In the genomic region with DNA sequence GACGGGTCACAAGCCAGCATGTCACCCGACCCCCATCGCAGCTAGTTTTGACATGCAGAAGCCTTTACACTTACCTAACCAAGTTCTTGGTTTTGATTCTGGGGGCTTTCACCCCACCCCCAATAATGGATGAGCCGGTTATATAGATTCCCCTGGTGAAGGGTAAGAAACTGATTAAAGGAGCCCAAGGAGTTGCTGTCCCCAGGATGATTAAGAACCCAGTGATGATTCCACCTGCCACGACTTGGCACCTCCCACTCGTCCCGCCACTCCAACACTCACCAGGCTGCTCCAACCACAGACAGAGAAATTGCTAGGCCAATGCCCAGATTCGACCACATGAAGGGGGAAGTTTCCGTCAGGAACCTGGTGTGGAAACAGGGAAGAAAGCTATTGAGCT, we compare ENCODE assay signal across 8 mouse cellular contexts. TPM values are rescaled to one million over a fixed set of nuclear protein-coding genes. Genes with fewer than 3 reads are reported as not detected.
A peak's percentile ranks its signal among the peaks of the same experiment; 100 is the strongest.
DNase-seq lines count a peak whose midpoint lies in the region; ATAC-seq and TF ChIP-seq lines count a peak whose summit lies in the region.

No protein-coding gene starts in this region.

- TF ChIP-seq EP300 in CH12.LX (IDR thresholded peaks at IDR 0.05; ENCODE audit: low read length): no peak
- no peak for TF ChIP-seq EP300 in liver, postnatal 0 days (IDR thresholded peaks at IDR 0.05; ENCODE audit: low read depth)

- peak overlapping the region; percentile 76 for H3K4me2 ChIP-seq in heart, embryonic 11.5 days
- peak overlapping the region; percentile 89 for H3K4me2 ChIP-seq in CH12.LX (ENCODE audit: insufficient read depth, low read depth, poor library complexity, severe bottlenecking)
- peak overlapping the region; percentile 95 for H3K4me2 ChIP-seq in forebrain, embryonic 16.5 days (ENCODE audit: low read length)
- peak overlapping the region; percentile 93 for H3K4me2 ChIP-seq in liver, postnatal 0 days (ENCODE audit: low read depth, low read length)

- H3K36me3 ChIP-seq in heart, embryonic 11.5 days (ENCODE audit: control insufficient read depth, insufficient read depth, low read length): peaks cover 12% of the 10 kb centered on the region
- H3K36me3 ChIP-seq in CH12.LX (replicated peaks in 1 of 2; ENCODE audit: control insufficient read depth in 1 of 2, insufficient read depth in 1 of 2, low read length in 1 of 2): peaks cover 38 to 77% of the 10 kb centered on the region in 2 experiments
- H3K36me3 ChIP-seq in forebrain, embryonic 16.5 days (ENCODE audit: control insufficient read depth, insufficient read depth): peaks cover 11% of the 10 kb centered on the region
- peaks cover 35% of the 10 kb centered on the region for H3K36me3 ChIP-seq in liver, postnatal 0 days (replicated peaks; ENCODE audit: insufficient read depth, low read length)

- peaks cover 17% of the 10 kb centered on the region for H3K79me2 ChIP-seq in CH12.LX (replicated peaks; ENCODE audit: control insufficient read depth, extremely low read depth, insufficient read depth, poor library complexity, severe bottlenecking)

- no peaks in the 10 kb centered on the region for H3K27me3 ChIP-seq in heart, embryonic 11.5 days (ENCODE audit: control insufficient read depth, insufficient read depth, low read length)
- H3K27me3 ChIP-seq in CH12.LX (replicated peaks): no peaks in the 10 kb centered on the region
- no peaks in the 10 kb centered on the region for H3K27me3 ChIP-seq in forebrain, embryonic 16.5 days (replicated peaks; ENCODE audit: control insufficient read depth, insufficient read depth, low read length)
- H3K27me3 ChIP-seq in liver, postnatal 0 days (ENCODE audit: insufficient read depth, low read length): peaks cover 22% of the 10 kb centered on the region

- H3K9me3 ChIP-seq in heart, embryonic 11.5 days (replicated peaks; ENCODE audit: control insufficient read depth, low read length): no peaks in the 10 kb centered on the region
- H3K9me3 ChIP-seq in CH12.LX (replicated peaks; ENCODE audit: low read length): no peaks in the 10 kb centered on the region
- H3K9me3 ChIP-seq in forebrain, embryonic 16.5 days (ENCODE audit: control insufficient read depth, low read length): no peaks in the 10 kb centered on the region
- no peaks in the 10 kb centered on the region for H3K9me3 ChIP-seq in liver, postnatal 0 days (ENCODE audit: low read length)

- ATAC-seq in heart, embryonic 11.5 days (replicated peaks; ENCODE audit: insufficient number of reproducible peaks, low FRiP score, low TSS enrichment): no peak
- no peak for ATAC-seq in forebrain, embryonic 16.5 days
- ATAC-seq in liver, postnatal 0 days: no peak
- ATAC-seq in activated CD4-positive, CD25-positive, alpha-beta regulatory T cell, adult 4 months: no peak

- DNase-seq in heart, adult 8-10 months (ENCODE audit: low spot score): no peak
- DNase-seq in CH12.LX (ENCODE audit: extremely low read depth): no peak
- DNase-seq in liver, postnatal 0 days: no peak
- no peak for DNase-seq in layer of hippocampus, adult 8-10 months (ENCODE audit: low spot score in 2 of 2)
- DNase-seq in gastrocnemius, postnatal 4 days (ENCODE audit: low spot score in 2 of 2): no peak

- dilution Hi-C loops in CH12.LX (cut with MboI; ENCODE audit: extremely low pct_ligation_motif_present, extremely low pct_unique_long_range_greater_than_20kb, low sequenced_read_pairs): no loop called here

- peaks cover 11% of the 10 kb centered on the region; the same call in 1 of the 2 replicates for H3K4me1 ChIP-seq in heart, embryonic 11.5 days (ENCODE audit: control insufficient read depth, insufficient read depth, low read length)
- H3K4me1 ChIP-seq in CH12.LX (ENCODE audit: control insufficient read depth in 1 of 2, insufficient read depth in 2 of 2): peaks cover 7 to 26% of the 10 kb centered on the region in 2 experiments
- H3K4me1 ChIP-seq in forebrain, embryonic 16.5 days (replicated peaks; ENCODE audit: control insufficient read depth, insufficient read depth, low read length): peaks cover 50% of the 10 kb centered on the region
- peaks cover 16% of the 10 kb centered on the region for H3K4me1 ChIP-seq in liver, postnatal 0 days (ENCODE audit: insufficient read depth)

- in situ Hi-C loops in CH12.LX (cut with MboI; ENCODE audit: low pct_ligation_motif_present, low pct_unique_long_range_greater_than_20kb, low sequenced_read_pairs): no loop called here

- WGBS in heart, embryonic 11.5 days (ENCODE audit: insufficient replicate concordance): 73% methylated on average over 9 of the region's 9 CpGs
- WGBS in forebrain, embryonic 16.5 days: 87% methylated on average over 9 of the region's 9 CpGs
- 69% methylated on average over 9 of the region's 9 CpGs for WGBS in liver, postnatal 0 days (ENCODE audit: insufficient replicate concordance)

- no peak overlapping the region for H3K27ac ChIP-seq in heart, embryonic 11.5 days (ENCODE audit: low read depth, low read length)
- no peak overlapping the region for H3K27ac ChIP-seq in CH12.LX (ENCODE audit: insufficient read depth, low read depth)
- H3K27ac ChIP-seq in forebrain, embryonic 16.5 days (ENCODE audit: low read length): no peak overlapping the region
- no peak overlapping the region for H3K27ac ChIP-seq in liver, postnatal 0 days (ENCODE audit: low read depth)

- H3K4me3 ChIP-seq in heart, embryonic 11.5 days (ENCODE audit: low read depth, low read length): peak overlapping the region; percentile 99
- peak overlapping the region; percentile 74 to 95 (median 91) for H3K4me3 ChIP-seq in CH12.LX (replicated peaks in 1 of 3; ENCODE audit: low read depth in 2 of 3, low read length in 2 of 3, poor library complexity in 1 of 3)
- peak overlapping the region; percentile 96 for H3K4me3 ChIP-seq in forebrain, embryonic 16.5 days (replicated peaks; ENCODE audit: low read length)
- peak overlapping the region; percentile 93 for H3K4me3 ChIP-seq in liver, postnatal 0 days (ENCODE audit: low read depth, low read length)

- 0 out of 2 replicates have a peak overlapping the region, but pooled peaks have one; percentile 90 for H3K9ac ChIP-seq in heart, embryonic 11.5 days (ENCODE audit: low read depth, low read length)
- H3K9ac ChIP-seq in CH12.LX (ENCODE audit: insufficient read depth, low read depth): peak overlapping the region; percentile 87; the same call in 1 of the 2 replicates
- no peak overlapping the region; the same call in 1 of the 2 replicates for H3K9ac ChIP-seq in forebrain, embryonic 16.5 days (replicated peaks; ENCODE audit: low read depth, low read length)
- H3K9ac ChIP-seq in liver, postnatal 0 days (replicated peaks): peak overlapping the region; percentile 94

- TF ChIP-seq RAD21 in CH12.LX (IDR thresholded peaks at IDR 0.05; ENCODE audit: low read depth, low read length): no peak

- no peak for TF ChIP-seq POLR2A in CH12.LX (IDR thresholded peaks at IDR 0.05; ENCODE audit: low read depth, low read length)

- TF ChIP-seq CTCF in CH12.LX (conservative IDR thresholded peaks at IDR 0.05 in 1 of 2, IDR thresholded peaks at IDR 0.05 in 1 of 2; ENCODE audit: low read depth in 2 of 2, low read length in 2 of 2): no peak
- TF ChIP-seq CTCF in liver, postnatal 0 days (IDR thresholded peaks at IDR 0.05; ENCODE audit: low read depth): no peak

RNA-seq across cellular contexts. Expression of gene Atp6v0b, which starts 1.1 kb away (rescaled TPM):
- 194 and 197 TPM in 2 replicates for polyA plus RNA-seq in heart, embryonic 11.5 days (2014; fragmentation: Nextera tagmentation; extraction: Ambion mirVana)
- 100 to 1,000 TPM; 108 to 133 (median 121) TPM for total RNA-seq in heart, adult 8-10 months (2022)
- total RNA-seq in CH12.LX (2012; rRNA removed) (169 and 186 TPM in 2 replicates), CH12.LX (2014; rRNA removed) (165 and 176 TPM in 2 replicates)
- polyA plus RNA-seq in CH12.LX (2012; ENCODE audit: insufficient read length, low read depth): 189 and 202 TPM in 2 replicates
- 426 and 531 TPM in 2 replicates for polyA plus RNA-seq in forebrain, embryonic 16.5 days (2015; fragmentation: Nextera tagmentation; extraction: Ambion mirVana)
- polyA plus RNA-seq in liver, postnatal 0 days (2015; fragmentation: Nextera tagmentation; extraction: Ambion mirVana): 149 and 164 TPM in 2 replicates
- 100 to 1,000 TPM in 1 of 2 experiments, 10 to 100 TPM in 1; 75.9 to 111 TPM for polyA plus RNA-seq in activated CD4-positive, CD25-positive, alpha-beta regulatory T cell, adult 4 months (2017; shearing (Covaris generic))
- total RNA-seq in layer of hippocampus, adult 8-10 months (2022): 100 to 1,000 TPM; 406 to 438 (median 423) TPM
- 10 to 100 TPM; 67.0 to 70.8 TPM for total RNA-seq in gastrocnemius, postnatal 4 days (2021)

RNA-seq across cellular contexts. Expression of gene B4galt2, which starts 2.7 kb away (rescaled TPM):
- 13.8 and 14.1 TPM in 2 replicates for polyA plus RNA-seq in heart, embryonic 11.5 days (2014; fragmentation: Nextera tagmentation; extraction: Ambion mirVana)
- total RNA-seq in heart, adult 8-10 months (2022): 1 to 10 TPM; 4.2 to 5.1 (median 4.4) TPM
- 0.25 and 0.29 TPM in 2 replicates for total RNA-seq in CH12.LX (2012; rRNA removed)
- not detected in 2 replicates for total RNA-seq in CH12.LX (2014; rRNA removed)
- 0.14 and 0.22 TPM in 2 replicates for polyA plus RNA-seq in CH12.LX (2012; ENCODE audit: insufficient read length, low read depth)
- polyA plus RNA-seq in forebrain, embryonic 16.5 days (2015; fragmentation: Nextera tagmentation; extraction: Ambion mirVana): 47.8 and 47.9 TPM in 2 replicates
- 0.63 and 0.67 TPM in 2 replicates for polyA plus RNA-seq in liver, postnatal 0 days (2015; fragmentation: Nextera tagmentation; extraction: Ambion mirVana)
- polyA plus RNA-seq in activated CD4-positive, CD25-positive, alpha-beta regulatory T cell, adult 4 months (2017; shearing (Covaris generic)): not detected
- total RNA-seq in layer of hippocampus, adult 8-10 months (2022): 10 to 100 TPM; 59.6 to 64.5 (median 63.4) TPM
- 10 to 100 TPM; 25.7 to 27.4 TPM for total RNA-seq in gastrocnemius, postnatal 4 days (2021)

RNA-seq across cellular contexts. Expression of gene Dph2, which starts 5.8 kb away (rescaled TPM):
- polyA plus RNA-seq in heart, embryonic 11.5 days (2014; fragmentation: Nextera tagmentation; extraction: Ambion mirVana): 12.7 and 14.2 TPM in 2 replicates
- total RNA-seq in heart, adult 8-10 months (2022): 1 to 10 TPM; 3.4 to 4.1 (median 3.9) TPM
- 19.8 and 25.8 TPM in 2 replicates for total RNA-seq in CH12.LX (2012; rRNA removed)
- 20.9 and 21.5 TPM in 2 replicates for total RNA-seq in CH12.LX (2014; rRNA removed)
- 15.2 and 20.8 TPM in 2 replicates for polyA plus RNA-seq in CH12.LX (2012; ENCODE audit: insufficient read length, low read depth)
- polyA plus RNA-seq in forebrain, embryonic 16.5 days (2015; fragmentation: Nextera tagmentation; extraction: Ambion mirVana): 29.8 and 30.1 TPM in 2 replicates
- 3.5 and 4.5 TPM in 2 replicates for polyA plus RNA-seq in liver, postnatal 0 days (2015; fragmentation: Nextera tagmentation; extraction: Ambion mirVana)
- polyA plus RNA-seq in activated CD4-positive, CD25-positive, alpha-beta regulatory T cell, adult 4 months (2017; shearing (Covaris generic)): 10 to 100 TPM; 21.1 to 25.4 TPM
- total RNA-seq in layer of hippocampus, adult 8-10 months (2022): 10 to 100 TPM in 3 of 4 experiments, 1 to 10 TPM in 1; 9.0 to 11.5 (median 11.0) TPM
- total RNA-seq in gastrocnemius, postnatal 4 days (2021): 1 to 10 TPM; 4.6 to 5.3 TPM

RNA-seq across cellular contexts. Expression of gene Ccdc24, which starts 13.6 kb away (rescaled TPM):
- polyA plus RNA-seq in heart, embryonic 11.5 days (2014; fragmentation: Nextera tagmentation; extraction: Ambion mirVana): 0.56 and 0.90 TPM in 2 replicates
- total RNA-seq in heart, adult 8-10 months (2022): under 1 TPM in 2 of 4 experiments, not detected in 2; 0.25 to 0.50 TPM
- total RNA-seq in CH12.LX (2012; rRNA removed): 0.46 and 0.93 TPM in 2 replicates
- not detected in 2 replicates for total RNA-seq in CH12.LX (2014; rRNA removed)
- polyA plus RNA-seq in CH12.LX (2012; ENCODE audit: insufficient read length, low read depth): 0.40 and 0.81 TPM in 2 replicates
- 2.0 and 2.4 TPM in 2 replicates for polyA plus RNA-seq in forebrain, embryonic 16.5 days (2015; fragmentation: Nextera tagmentation; extraction: Ambion mirVana)
- polyA plus RNA-seq in liver, postnatal 0 days (2015; fragmentation: Nextera tagmentation; extraction: Ambion mirVana): 0.15 and 0.34 TPM in 2 replicates
- polyA plus RNA-seq in activated CD4-positive, CD25-positive, alpha-beta regulatory T cell, adult 4 months (2017; shearing (Covaris generic)): not detected
- 1 to 10 TPM in 1 of 4 experiments, under 1 TPM in 3; 0.72 to 1.1 (median 0.83) TPM for total RNA-seq in layer of hippocampus, adult 8-10 months (2022)
- total RNA-seq in gastrocnemius, postnatal 4 days (2021): under 1 TPM; 0.59 to 0.91 TPM

RNA-seq across cellular contexts. Expression of gene Ipo13, which starts 28.8 kb away (rescaled TPM):
- polyA plus RNA-seq in heart, embryonic 11.5 days (2014; fragmentation: Nextera tagmentation; extraction: Ambion mirVana): 31.6 and 37.4 TPM in 2 replicates
- 10 to 100 TPM; 58.9 to 86.0 (median 75.4) TPM for total RNA-seq in heart, adult 8-10 months (2022)
- total RNA-seq in CH12.LX (2012; rRNA removed): 22.0 and 27.5 TPM in 2 replicates
- total RNA-seq in CH12.LX (2014; rRNA removed): 5.9 and 7.4 TPM in 2 replicates
- polyA plus RNA-seq in CH12.LX (2012; ENCODE audit: insufficient read length, low read depth): 46.5 and 54.1 TPM in 2 replicates
- 74.3 and 79.9 TPM in 2 replicates for polyA plus RNA-seq in forebrain, embryonic 16.5 days (2015; fragmentation: Nextera tagmentation; extraction: Ambion mirVana)
- polyA plus RNA-seq in liver, postnatal 0 days (2015; fragmentation: Nextera tagmentation; extraction: Ambion mirVana): 7.5 and 7.7 TPM in 2 replicates
- 10 to 100 TPM; 13.7 to 15.6 TPM for polyA plus RNA-seq in activated CD4-positive, CD25-positive, alpha-beta regulatory T cell, adult 4 months (2017; shearing (Covaris generic))
- total RNA-seq in layer of hippocampus, adult 8-10 months (2022): 100 to 1,000 TPM; 127 to 140 (median 130) TPM
- total RNA-seq in gastrocnemius, postnatal 4 days (2021): 100 to 1,000 TPM; 124 to 135 TPM
